Mouse (Mus musculus) R1 (cell line): ENCODE results near the gene Glis3.

Experiments
- DNase-seq: peaks from one replicate; pipeline ENCODE4 v3.0.0-alpha.2; 2018; ENCODE audit warnings: low read depth, low spot score

Glis3 gene

DNA sequence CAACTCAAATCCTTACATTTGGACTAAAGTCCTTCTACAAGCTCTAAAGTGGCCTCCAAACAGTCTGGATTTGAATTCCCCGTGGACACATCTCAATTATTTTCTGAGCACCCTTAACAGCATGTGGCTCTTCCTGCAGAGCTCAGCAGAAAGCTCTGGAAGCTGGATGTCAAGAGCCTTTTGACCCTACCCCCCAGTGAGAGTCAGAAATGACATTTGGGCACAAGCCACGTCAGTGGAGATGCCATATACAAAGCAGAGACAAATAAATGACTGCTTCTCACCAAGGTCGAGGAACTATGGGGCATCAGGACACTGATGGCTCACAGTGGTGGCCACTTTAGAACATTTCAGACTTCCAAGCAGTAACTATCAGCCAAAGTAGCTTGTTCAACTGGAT, 146.3 kb downstream of the Glis3 start:
- DNase-seq, result no peak

DNA sequence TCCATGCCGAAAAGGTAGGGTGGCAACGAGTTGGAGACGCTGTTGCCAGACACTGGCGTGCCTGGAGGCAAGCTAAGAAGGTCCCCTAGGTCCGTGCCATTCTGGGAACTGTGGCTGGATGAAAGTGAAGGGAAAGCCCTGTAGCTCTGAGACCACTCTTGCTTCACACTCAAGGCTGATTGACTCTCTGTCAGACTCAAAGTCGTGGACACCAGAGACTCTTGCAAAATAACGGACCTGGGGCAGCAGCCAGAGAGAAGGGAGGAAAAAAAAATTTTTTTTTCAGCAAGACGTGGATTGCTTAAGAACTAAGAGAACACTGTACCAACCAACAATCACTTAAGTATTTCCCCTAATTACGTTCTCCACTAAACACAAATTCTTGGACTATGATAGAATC, 148.1 kb downstream of the Glis3 start:
- no peak for DNase-seq

DNA sequence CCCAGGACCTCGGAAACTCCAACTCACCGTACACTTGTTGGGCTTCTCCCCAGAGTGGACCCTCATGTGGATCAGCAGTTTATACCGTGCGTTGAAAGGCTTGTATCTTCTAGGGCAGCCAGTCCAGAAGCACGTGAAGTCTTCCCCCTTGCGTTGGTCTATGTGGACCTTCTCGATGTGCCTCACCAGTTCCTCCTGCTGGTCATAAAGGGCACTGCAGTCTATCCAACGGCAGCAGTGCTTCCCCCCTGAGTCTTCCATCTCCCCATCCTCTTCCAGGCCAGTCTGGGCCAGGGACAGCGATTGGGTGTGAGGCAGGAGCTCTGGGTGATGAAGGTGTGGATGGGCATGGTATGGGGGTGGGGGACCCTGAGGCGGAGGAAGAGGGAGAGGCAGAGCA, 149.0 kb downstream of the Glis3 start:
- peak; percentile 74 for DNase-seq

DNA sequence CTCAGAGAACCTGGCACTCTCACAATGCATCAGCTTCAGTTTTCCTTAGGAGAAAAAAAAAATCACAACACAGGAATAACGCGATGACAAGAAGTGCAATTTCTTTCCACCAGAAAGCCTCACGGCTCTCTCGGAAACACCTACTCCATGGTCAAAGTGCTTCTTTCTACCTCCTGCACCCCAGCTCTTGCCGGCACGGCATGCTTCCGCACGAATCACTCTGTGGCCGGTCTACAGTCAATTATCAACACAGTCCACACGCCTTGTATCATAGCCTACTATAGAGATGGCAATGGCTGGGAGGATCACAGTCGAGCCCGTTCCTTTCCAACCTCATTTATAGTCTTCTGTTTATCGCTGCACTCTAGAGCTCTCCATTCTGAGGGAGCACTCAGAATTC, 150.9 kb downstream of the Glis3 start:
- DNase-seq, result no peak

DNA sequence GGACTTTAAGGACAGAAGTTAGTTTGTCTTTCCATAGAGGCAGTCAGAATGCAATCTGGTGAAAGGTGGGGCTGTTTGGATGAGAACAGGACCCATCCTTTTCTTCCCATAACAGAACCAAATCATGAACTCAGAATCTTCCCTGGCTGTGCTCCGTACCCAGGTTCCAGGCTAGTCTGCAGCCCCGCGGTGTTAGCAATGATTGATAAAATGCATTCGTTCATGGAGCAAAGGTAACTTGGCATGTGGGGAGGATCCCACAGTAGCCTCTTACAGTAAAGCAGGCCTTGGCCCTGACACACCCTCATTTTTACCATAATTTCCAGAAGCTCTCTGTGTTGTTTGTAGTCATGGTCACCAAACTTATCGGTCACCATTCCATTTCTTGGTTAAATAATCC, 152.4 kb downstream of the Glis3 start:
- DNase-seq, result no peak

DNA sequence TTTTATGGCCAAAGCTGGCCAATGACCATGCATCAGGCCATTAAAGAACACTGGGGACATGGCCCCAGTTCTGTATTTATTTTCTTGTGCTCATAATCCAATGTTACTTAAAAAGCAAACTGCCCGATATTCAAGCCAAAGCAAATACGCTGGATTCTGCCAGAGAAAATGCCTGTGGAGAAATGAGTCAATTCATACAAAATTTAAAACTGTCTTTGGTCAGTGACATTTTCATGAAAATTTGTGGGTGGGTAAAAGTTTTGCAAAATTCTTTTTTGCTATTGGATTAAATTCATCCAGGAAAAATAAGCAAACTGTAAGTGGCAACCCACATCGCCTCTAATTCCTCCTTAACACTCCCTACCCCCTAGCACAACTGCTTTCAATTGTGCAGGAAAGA, 154.5 kb downstream of the Glis3 start:
- DNase-seq, result no peak

DNA sequence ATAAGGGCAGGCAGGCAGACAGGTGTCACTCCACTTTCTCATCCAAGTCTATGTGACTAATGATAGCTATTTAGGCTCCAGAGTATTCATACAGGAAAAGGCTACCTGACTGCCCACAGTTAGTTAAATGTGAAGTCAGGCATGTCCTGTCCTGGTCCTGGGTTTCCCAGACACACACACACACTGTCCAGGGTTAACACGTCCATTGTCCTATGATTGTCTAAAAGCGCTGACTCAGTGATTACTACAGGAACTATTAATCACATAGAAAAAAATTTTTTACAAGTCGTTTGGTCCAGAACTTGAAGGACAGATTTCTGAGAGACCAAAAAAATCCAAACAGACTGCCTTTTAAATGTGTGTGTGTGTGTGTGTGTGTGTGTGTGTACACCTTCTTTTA, 157.6 kb downstream of the Glis3 start:
- no peak for DNase-seq

DNA sequence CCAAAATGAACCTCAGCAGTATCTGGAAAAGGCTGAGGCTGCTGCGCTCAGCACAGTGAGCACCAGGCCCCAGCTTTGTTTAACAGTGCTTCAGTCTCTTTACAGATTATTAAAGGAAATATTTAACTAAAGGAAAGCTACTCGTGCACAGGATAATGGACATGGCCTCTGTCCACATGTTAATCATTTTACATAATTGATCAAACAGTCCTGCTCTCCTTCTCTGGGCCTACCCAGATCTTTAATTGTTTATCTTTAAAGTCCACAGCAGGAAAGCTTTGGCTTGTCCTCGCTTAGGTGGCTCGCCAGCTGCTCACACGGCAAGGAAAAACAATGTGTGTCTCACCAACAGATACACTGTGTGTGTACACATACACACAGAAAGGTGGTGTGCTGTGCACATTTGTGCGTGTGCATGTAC, 159.1 kb downstream of the Glis3 start:
- no peak for DNase-seq

DNA sequence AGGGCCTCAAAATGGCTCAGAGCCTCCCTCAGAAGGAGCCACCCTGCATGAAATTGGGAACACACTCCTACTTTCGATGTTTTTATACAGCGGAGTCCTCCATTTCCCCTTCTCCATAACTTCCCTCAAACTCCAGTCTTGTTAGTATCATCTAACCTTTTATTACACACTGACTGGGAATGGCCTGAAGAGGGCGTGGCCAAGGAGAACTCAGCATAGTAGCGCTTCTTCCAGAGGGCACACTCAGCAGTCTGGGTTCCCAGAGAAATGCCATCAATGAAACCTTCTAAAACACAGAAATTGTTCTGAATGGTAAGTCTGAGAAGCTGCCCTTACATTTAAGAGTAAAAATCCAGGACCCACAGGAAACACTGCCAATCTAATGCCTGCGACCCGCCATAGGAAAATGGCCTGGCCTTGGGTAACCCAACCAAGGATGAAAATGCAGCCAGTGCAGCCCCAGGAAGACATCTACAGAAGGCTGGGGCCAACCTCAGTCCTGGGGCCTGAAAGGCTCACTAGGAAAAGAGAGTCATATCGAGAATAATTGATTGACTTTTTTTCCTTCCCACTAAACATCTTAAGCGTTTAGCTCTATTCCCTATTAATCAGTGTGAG, 159.6 kb downstream of the Glis3 start:
- DNase-seq, result peak; percentile 15

DNA sequence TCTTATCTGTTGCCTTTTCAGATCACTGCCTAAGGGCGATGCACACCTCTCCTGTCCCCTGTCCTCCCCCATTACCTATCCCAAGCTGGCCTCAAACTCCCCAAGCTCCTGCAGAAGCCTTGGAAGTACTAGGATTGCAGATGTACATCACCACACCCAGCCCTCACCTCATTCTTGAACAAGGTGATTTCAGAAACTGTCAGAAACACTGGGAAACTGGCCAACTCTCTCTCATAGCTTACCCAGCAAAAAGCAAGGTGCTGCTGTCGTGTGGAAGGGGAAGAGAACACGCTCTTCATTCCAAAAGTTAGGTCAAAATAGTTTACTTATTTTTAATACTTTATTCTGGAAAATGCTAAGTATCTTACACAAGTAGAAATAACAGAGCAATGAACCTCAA, 160.6 kb downstream of the Glis3 start:
- no peak for DNase-seq

DNA sequence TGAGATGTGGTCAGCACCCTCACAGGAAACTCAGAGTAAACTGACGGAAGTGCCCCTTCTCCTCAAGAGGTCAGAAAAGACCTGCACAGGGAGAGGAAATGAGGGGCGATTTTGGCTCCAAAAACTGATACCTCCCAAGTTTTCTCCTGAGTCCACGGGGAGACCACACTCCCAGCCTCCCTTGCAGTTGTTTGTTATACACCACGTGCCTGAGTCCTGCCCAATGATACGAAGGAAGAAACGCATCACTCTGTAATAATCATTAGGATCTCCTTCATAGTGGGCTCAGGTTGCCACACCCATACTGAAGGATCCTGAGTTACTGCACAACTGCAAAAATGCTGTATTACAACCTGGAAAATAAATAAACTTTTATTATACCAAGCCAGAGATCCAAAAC, 161.0 kb downstream of the Glis3 start:
- no peak for DNase-seq

DNA sequence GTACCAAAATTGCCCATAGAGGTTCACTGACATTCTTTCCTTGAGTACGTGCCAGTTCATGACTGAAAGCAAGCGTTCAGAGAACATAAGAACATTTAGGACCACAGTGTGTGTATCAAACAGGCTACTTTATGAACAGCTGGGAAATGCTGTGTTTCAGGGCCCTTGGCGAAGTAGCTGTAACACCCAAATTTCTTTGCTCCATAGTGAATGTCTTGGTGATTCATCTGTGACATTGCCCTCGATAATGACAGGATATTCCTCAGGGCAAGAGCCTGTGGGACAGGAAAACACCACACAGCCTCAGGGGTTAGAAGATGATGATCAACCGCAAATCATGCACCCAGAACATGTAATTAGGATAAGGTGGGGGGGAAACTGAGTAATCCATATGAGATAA, 161.6 kb downstream of the Glis3 start:
- DNase-seq, result no peak

DNA sequence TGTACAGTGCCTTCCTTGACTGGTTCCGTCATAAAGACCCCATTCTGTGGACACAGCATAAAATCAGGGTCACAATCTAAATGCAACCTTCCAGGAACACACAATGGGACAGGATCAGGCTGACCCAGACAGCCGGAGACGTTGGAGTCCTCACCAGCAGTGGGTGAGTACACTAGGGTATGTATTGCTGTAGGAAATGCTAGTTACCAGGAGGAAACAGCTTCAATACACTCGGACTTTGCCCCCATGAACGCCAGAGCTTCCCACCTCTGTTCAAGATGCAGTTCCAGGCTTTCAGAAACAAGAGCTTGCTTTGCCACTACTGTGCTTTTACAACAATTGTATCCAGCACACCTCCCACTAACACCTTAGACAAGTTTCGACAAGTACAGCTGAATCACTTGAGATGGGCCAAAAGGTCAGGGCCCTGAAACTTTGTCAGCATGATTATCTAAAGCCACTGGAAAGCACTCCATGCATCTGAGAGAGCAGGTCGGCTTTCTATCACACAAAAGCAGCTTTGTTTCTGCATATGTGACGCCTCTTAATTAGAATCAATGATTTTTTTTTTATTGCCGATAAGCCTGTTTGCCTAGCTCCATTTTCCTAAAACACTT, 162.3 kb downstream of the Glis3 start:
- peak; percentile 4 for DNase-seq

DNA sequence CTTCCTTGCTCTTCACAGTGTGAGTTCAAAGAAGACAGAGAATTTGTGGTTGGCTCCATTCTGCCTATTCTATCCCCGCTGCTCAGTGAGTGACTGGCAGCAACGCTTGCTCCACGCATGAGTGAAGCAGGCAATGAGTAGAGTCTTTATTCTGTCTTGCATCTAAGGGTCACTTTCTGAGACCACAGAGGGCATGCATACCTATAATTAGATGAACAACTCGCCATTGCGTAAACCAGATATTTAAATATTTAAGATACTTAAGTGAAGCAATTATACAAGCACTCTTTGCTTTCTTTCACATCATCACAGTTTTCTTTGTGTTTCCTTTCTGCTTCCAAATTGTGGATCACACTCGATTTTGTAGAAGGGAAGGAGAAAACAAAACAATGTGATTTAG, 163.4 kb downstream of the Glis3 start:
- DNase-seq, result no peak

DNA sequence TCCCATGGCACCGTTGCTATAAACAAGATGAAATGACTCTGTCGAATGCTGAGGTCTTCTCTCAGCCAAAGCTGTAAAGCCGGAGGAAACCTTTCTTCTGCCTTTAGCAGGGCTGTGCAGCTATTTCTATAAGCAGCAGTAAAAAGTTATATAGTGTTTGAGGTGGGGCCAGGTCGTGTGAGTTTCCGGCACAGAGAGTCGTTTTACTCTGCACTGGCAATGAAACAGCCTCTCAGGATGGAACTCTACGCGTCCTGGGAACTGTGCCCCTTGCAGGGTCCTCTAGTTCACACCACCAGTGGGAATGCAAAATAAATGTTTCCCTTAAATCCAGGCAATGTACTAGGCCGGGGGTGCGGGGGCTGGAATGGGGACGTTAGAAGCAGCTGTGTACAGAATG, 167.4 kb downstream of the Glis3 start:
- DNase-seq, result no peak

DNA sequence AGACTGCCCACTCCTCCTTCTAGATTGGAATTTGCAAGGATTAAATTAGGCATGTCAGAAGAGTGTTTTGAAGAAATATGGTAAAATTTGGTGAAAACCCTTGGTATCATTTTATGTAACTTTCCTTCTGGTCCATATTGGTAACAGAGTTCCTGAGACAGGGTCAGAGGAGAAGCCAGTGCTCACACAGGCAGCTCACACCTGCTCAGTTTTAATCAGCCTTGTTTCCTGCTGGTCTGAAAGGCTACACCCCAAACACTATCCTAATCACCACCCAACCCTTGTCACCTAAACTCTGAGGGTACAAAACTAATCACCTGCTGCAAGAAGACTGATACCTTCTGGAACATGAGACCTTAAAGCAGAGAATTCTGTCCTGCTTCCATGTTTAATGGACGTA, 168.0 kb downstream of the Glis3 start:
- no peak for DNase-seq

DNA sequence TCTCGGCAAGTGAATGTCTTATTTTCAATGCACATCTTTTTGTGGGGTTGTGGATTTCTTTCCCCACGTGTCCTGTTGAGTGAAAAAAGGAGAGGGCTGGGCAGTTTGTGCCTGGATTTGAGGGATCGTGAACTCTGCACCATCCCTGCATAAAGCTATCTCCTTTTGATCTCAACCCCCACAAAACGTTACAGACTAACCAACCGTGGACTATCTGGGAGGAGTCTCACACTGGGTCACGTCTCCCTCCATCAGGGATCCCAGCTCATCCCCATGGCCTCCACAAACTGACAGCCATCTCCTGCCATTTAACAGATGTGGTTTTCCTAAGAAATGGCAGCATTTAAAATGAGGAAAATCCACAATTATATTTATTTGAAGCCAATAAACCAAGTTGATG, 174.5 kb downstream of the Glis3 start:
- DNase-seq, result no peak

DNA sequence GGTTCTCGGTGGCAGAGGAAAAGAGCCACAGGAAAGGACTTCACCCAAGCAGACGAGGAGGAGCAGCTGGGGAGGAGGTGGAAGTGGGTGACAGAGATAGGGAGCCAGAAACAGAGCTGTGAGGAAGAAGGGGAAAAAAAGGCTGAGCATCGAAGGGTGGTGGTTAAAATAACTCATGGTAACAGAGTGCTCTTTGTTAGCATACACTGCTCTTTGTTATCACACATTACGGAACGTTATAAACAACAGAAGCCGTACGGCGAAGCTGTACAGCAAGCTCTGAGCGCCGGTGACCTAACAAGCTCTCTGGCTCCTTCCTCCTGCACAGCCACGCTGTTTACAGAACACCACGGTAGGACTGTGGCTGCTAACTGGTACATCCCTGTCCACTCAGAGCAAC, 176.9 kb downstream of the Glis3 start:
- DNase-seq, result no peak

DNA sequence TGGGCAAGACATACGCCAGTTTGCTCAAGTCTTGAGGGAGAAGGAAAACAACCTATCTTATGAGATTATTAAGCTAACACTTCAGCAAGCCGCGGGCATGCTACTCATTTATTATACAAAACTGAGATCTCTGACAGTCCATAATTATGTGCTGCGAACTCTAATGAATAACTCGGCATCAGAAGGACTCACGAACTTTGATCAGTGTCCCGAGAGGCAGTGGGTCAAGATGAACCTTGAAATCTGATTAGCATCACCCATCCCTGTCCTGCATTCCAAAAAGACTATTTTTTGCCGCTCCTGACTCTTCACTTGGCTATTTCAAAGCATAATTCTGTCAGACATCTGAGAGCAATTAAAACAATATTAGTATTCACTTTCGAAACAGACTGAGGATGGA, 178.9 kb downstream of the Glis3 start:
- DNase-seq, result no peak

DNA sequence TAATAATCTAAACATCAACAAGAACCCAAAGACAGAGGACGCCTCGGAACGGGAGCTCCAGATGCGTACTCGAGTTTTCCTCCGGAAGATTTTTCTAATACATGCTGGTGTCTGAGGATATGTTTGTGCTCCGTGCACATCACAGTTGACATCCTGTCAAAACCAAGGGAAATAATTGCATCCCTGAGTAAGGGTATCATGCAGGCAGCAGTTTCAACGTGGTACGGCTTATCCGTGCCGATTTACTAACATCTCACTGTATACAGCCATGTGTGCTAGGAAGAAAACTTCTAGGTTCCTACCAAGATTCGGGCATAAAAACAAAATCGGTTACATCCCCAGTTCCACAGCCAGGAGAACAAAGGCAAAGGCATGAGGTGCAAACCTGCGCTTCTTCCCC, 179.4 kb downstream of the Glis3 start:
- DNase-seq, result no peak

DNA sequence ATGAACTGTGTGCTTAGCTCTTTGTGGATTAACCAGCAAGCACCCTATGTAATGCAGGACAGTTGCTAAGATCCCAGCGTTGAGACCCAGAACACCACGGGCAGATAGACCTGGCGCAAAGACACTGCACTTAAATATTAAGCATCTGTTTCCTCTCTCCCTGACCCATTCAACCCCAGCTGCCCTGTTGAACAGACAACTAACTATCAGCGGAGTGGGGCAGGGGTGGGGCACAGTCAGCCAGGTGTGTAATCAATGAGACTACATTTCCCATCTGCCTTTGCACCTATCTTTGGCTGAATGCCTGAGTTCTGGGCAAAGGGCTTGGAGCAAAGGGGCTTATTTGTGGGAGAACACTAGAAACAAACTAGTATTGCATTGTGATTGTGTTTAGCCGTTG, 180.1 kb downstream of the Glis3 start:
- no peak for DNase-seq

DNA sequence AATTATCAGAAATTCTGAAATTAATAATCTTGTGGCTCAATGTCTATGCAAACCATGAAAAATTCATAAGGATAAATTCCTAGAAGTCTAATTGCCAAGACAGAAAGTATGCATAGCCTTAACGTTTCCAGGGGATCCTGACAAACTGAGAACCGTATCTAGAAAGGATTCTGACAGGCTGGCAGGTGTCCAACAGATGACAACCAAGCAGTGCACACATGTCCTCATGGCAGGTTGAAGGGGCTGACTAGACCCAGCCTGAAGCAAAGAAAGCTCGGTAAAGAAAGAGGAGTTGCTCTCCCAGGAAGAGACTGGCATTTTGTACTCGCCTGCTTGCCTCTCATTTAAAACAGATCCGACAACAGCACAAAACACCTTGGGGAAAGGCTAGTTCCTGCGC, 184.0 kb downstream of the Glis3 start:
- no peak for DNase-seq

DNA sequence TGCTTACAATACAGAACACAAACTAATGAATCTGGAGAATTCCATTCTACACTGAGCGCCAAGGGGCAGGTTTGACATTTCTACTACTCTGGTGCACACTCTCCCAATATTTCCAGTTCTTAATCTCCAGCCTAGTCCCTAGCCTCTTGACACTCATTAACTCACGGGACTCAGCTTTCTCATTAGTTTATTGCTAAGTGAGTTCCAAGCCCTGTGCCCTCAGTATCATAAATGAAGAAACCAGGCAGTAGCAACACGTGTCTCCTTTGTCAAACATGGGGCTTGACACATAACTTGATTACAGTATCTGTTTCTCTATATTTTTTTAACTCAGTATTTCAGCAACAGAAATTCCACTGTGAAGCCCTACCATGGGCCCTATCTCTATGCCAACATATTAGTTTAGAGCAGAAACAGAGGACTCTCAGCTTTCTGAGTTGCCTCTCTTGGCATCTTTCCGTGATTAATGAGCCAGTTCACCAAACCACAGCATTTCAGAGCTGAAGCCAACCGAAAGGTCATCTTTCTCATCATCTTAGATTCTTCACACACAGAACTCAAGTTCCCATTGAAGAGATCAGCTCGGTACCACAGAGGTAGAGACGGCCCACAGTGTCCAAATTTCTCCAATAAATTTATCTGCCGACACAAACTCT, 186.1 kb downstream of the Glis3 start:
- DNase-seq, result no peak

DNA sequence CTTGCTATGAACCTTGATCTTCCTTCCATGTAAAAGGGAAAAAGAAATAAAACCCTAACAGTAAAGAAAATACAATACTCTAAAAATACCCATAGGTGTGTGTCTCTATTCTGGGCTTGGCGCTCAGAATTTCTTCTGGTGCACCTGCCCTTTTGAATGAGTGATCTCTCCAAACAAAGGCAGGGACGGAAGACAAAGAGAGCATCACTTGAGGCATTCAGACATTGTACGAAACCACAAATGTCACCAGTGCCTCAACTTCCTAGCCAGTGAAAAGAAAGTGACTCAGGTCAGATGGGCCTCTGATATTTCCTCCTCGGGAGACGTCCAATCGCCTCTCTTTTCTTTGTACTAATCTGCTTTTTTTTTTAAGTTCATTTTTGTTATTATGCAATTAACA, 201.8 kb downstream of the Glis3 start:
- peak; percentile 61 for DNase-seq
